Mouse (Mus musculus) thymus, postnatal 36 days (tissue): ENCODE data around the gene Fmo1.
"Not testable (repeated sequence)": the region's sequence is repeated elsewhere in the genome, so short reads cannot be mapped to it uniquely, and the experiment has no call there.

Source experiments
- DNase-seq, 2 experiments: peaks; one replicate each; pipeline ENCODE4 v3.0.0; 2022; ENCODE audit warnings: mixed read lengths in 2 of 2

Fmo1 gene

GRCm38 (mm10) chr1:162792306-162793044 is 73.9 kb downstream of the Fmo1 start:
- DNase-seq, result no peak

- no peak for DNase-seq
Observed at GRCm38 (mm10) chr1:162785222-162785621, 81.2 kb downstream of the Fmo1 start.

GRCm38 (mm10) chr1:162783669-162784248 is 82.7 kb downstream of the Fmo1 start:
- DNase-seq, result no peak

GRCm38 (mm10) chr1:162781035-162781434 is 85.4 kb downstream of the Fmo1 start:
- not testable (repeated sequence) for DNase-seq
